Mouse (Mus musculus): Measurements from ENCODE around the gene Zmiz1. TPM values are rescaled to one million over a fixed set of nuclear protein-coding genes. Genes with fewer than 3 reads are reported as not detected.
A peak's percentile ranks its signal among the peaks of the same experiment; 100 is the strongest.

Gene Zmiz1
- polyA plus RNA-seq, 1 experiment from 2014 or later: 9.1 TPM

DNA sequence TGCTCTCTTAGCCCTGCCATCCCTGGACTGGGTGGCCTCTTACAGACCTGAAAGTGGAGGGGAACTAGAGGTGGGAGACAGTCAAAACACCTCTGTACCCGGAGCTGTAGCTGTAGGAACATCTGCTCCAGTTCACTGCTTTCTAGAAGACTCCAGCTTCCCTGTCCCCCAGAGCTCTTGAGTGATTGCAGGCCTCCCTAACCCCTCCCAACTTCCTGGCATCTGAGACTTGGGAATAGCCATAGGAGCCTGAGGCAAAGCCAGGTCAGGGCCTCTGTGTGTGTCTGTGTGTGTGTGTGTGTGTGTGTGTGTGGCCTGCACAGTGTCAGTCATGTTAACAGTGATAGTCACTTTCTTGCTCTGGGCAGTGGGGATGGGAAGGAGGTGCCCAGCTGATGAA lies 102.7 kb downstream of the Zmiz1 start:
- Histone ChIP-seq H3K27ac (no peak overlapping the region), H3K4me3 (no peak overlapping the region), H3K4me1 (peaks cover 54% of the 10 kb centered on the region), H3K9me3 (replicated peaks) (no peaks in the 10 kb centered on the region), H3K9ac (no peak overlapping the region), H3K27me3 (replicated peaks) (no peaks in the 10 kb centered on the region), H3K36me3 (peaks cover 36% of the 10 kb centered on the region), H3K4me2 (no peak overlapping the region)
- WGBS (ENCODE audit: insufficient replicate concordance): 42% methylated on average over 1 of the region's 1 CpGs
- no peak for ATAC-seq

- no peaks in the 10 kb centered on the region for H3K27me3 ChIP-seq (replicated peaks)
- 70% methylated on average over 4 of the region's 4 CpGs for WGBS (ENCODE audit: insufficient replicate concordance)
- no peak overlapping the region for H3K4me3 ChIP-seq
- peaks cover 54% of the 10 kb centered on the region for H3K4me1 ChIP-seq
- no peak overlapping the region for H3K4me2 ChIP-seq
- peaks cover 36% of the 10 kb centered on the region for H3K36me3 ChIP-seq
- H3K27ac ChIP-seq: no peak overlapping the region
- no peak for ATAC-seq
- H3K9me3 ChIP-seq (replicated peaks): no peaks in the 10 kb centered on the region
- no peak overlapping the region for H3K9ac ChIP-seq
These were observed 103.5 kb downstream of the Zmiz1 start for GRCm38 (mm10) chr14:25562447-25562846.

DNA sequence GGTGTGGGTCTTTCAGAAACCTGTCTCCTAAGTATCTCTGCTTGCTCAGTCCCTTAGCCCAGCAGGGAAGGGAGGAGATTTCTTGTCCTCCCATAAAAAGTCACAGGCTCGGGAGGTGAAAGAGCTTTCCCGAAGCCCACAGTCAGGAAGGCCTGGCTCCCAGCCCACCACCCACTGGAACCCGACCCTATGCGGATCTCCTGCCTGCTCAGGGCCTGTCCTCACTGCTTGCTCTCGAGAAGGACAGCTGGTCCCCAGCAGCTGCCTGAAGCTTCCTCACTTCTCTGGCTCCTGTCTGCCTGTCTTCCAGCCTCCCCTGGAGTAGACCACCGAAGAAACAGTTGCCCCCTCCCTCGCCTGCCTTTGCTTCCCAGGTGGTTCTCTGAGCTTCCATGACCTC lies 103.9 kb downstream of the Zmiz1 start:
- peaks cover 54% of the 10 kb centered on the region for H3K4me1 ChIP-seq

DNA sequence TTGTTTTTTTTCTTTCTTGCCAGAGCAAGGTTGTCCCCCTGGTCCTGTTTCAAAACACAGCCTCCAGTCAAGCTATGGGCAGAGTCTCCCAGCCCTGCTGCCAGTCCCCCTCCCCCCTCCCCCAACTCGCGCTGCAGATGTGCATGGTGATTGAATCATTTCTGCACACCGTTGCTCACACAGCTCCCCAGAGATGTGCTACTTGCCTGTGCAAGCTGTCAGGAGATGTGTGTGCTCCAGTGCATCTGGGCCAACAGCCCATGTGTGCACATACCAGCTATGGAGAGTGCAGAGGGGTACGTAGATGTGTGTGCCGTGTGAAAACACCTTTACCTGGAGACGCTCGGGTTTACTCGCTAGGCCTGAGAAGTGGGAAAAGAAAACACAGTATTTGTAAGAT lies 105.6 kb downstream of the Zmiz1 start:
- 78% methylated on average over 8 of the region's 8 CpGs for WGBS (ENCODE audit: insufficient replicate concordance)
- Histone ChIP-seq H3K9me3 (replicated peaks) (no peaks in the 10 kb centered on the region), H3K4me2 (no peak overlapping the region), H3K27me3 (replicated peaks) (no peaks in the 10 kb centered on the region), H3K36me3 (peaks cover 33% of the 10 kb centered on the region), H3K27ac (no peak overlapping the region), H3K4me1 (peaks cover 60% of the 10 kb centered on the region), H3K4me3 (no peak overlapping the region), H3K9ac (no peak overlapping the region)
- ATAC-seq: no peak

More for the DNA sequence above, 103.9 kb downstream of the Zmiz1 start:
- Histone ChIP-seq H3K9ac (no peak overlapping the region), H3K36me3 (peaks cover 36% of the 10 kb centered on the region), H3K27me3 (replicated peaks) (no peaks in the 10 kb centered on the region), H3K4me2 (no peak overlapping the region), H3K4me3 (no peak overlapping the region), H3K9me3 (replicated peaks) (no peaks in the 10 kb centered on the region), H3K27ac (no peak overlapping the region)
- WGBS (ENCODE audit: insufficient replicate concordance): 81% methylated on average over 7 of the region's 7 CpGs
- ATAC-seq: no peak

DNA sequence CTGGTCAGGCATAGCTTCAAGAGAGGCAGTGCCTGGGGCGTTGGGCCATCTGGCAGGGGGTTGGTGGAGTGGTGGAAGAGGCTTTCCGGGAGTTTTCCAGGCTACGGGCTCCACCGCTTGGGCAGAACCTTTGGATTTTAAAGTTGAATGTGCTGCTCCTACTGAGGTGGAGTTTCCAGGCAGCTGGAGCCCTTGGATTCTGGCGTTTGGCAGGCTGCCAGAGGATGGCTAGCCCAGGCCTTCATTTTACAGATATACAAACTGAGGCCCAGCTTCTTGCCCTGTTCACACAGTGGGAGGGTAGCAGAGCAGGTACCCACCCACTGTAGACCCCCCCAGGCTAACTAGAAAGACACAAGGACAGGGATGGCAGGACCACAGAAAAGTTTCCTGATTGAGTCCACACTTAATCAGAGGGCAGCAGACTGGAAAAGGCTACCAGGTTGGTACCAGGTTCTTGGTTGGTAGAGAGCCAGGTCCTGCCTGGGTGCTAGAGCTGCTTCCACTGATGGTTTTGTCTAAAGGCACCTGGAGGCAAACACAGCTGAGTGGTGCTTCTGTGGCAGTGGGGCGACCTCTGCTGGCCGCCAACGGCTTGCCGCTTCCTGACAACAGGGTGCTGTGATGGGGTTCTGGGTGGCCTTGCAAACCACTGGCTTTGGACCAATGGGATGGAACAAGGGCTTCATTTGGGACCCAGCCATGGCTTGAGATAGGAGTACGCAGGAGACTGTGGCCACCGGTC lies 106.5 kb downstream of the Zmiz1 start:
- Histone ChIP-seq H3K4me2 (no peak overlapping the region), H3K27ac (no peak overlapping the region), H3K9ac (no peak overlapping the region), H3K9me3 (replicated peaks) (no peaks in the 10 kb centered on the region), H3K4me3 (no peak overlapping the region), H3K27me3 (replicated peaks) (no peaks in the 10 kb centered on the region), H3K4me1 (peaks cover 51% of the 10 kb centered on the region), H3K36me3 (peaks cover 26% of the 10 kb centered on the region)
- 37% methylated on average over 11 of the region's 11 CpGs for WGBS (ENCODE audit: insufficient replicate concordance)
- ATAC-seq: peak; percentile 54

DNA sequence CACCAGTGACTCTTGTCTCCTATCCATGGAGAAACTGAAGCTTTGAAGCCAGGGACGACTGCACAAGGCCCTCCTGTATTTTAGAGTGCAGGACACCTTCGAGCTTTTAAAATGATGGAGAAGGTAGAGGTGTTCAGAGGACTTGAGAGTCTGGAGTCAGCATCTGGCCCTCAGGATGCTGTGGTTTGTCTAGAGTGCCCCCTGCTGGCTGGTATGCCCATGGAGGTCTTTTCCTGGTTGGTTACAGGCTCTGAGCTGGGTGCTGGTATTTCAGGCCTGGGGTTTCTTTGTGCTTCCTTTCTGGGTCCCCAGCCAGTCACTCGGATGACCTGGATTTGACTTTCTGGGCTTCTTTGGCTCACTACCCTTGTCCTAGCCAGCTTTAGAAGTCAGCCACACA lies 108.3 kb downstream of the Zmiz1 start:
- 41% methylated on average over 3 of the region's 3 CpGs for WGBS (ENCODE audit: insufficient replicate concordance)
- Histone ChIP-seq H3K27me3 (replicated peaks) (no peaks in the 10 kb centered on the region), H3K4me2 (peak overlapping the region; percentile 44), H3K4me3 (no peak overlapping the region), H3K36me3 (peaks cover 29% of the 10 kb centered on the region), H3K4me1 (peaks cover 37% of the 10 kb centered on the region), H3K27ac (peak overlapping the region; percentile 43; the same call in 1 of the 2 replicates), H3K9ac (no peak overlapping the region), H3K9me3 (replicated peaks) (no peaks in the 10 kb centered on the region)
- ATAC-seq: no peak

DNA sequence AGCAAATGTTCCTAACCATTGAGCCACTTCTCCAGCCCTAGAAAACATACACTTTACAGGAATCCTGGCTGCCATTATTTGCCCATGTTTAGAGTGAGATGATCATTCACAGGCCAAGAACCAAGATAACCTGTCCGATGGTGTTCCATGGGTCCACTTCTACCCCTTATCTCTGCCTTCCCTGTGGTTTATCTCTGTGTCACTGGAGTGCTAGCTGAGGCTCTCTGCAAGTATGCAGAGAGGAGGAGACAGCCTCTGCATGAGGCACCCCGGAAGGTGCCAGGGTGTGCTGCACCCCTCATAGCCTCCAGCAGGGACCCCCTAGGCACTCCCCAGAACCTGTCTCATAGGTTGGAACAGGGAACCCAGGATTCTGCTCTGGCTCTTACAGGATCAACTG lies 108.9 kb downstream of the Zmiz1 start:
- Histone ChIP-seq H3K36me3 (peaks cover 33% of the 10 kb centered on the region), H3K4me1 (peaks cover 35% of the 10 kb centered on the region), H3K27ac (peak overlapping the region; percentile 43; the same call in 1 of the 2 replicates), H3K27me3 (replicated peaks) (no peaks in the 10 kb centered on the region), H3K4me3 (no peak overlapping the region), H3K9ac (no peak overlapping the region), H3K4me2 (peak overlapping the region; percentile 44), H3K9me3 (replicated peaks) (no peaks in the 10 kb centered on the region)
- 21% methylated on average over 2 of the region's 2 CpGs for WGBS (ENCODE audit: insufficient replicate concordance)
- ATAC-seq: peak; percentile 85

GRCm38 (mm10) chr14:25574047-25574870 lies 115.3 kb downstream of the Zmiz1 start:
- peak; percentile 60 for ATAC-seq
- no peak overlapping the region for H3K27ac ChIP-seq
- 62% methylated on average over 16 of the region's 16 CpGs for WGBS (ENCODE audit: insufficient replicate concordance)

GRCm38 (mm10) chr14:25576642-25577041 lies 117.7 kb downstream of the Zmiz1 start:
- Histone ChIP-seq H3K4me1 (peaks cover 48% of the 10 kb centered on the region), H3K4me2 (no peak overlapping the region), H3K27ac (no peak overlapping the region; the same call in 1 of the 2 replicates), H3K4me3 (no peak overlapping the region), H3K9ac (no peak overlapping the region), H3K27me3 (replicated peaks) (no peaks in the 10 kb centered on the region), H3K36me3 (peaks cover 94% of the 10 kb centered on the region), H3K9me3 (replicated peaks) (no peaks in the 10 kb centered on the region)
- no peak for ATAC-seq
- WGBS (ENCODE audit: insufficient replicate concordance): 56% methylated on average over 3 of the region's 3 CpGs

More at GRCm38 (mm10) chr14:25574047-25574870, 115.3 kb downstream of the Zmiz1 start:
- Histone ChIP-seq H3K4me1 (peaks cover 48% of the 10 kb centered on the region), H3K9ac (no peak overlapping the region), H3K27me3 (replicated peaks) (no peaks in the 10 kb centered on the region), H3K36me3 (peaks cover 73% of the 10 kb centered on the region), H3K4me2 (no peak overlapping the region), H3K4me3 (no peak overlapping the region), H3K9me3 (replicated peaks) (no peaks in the 10 kb centered on the region)

DNA sequence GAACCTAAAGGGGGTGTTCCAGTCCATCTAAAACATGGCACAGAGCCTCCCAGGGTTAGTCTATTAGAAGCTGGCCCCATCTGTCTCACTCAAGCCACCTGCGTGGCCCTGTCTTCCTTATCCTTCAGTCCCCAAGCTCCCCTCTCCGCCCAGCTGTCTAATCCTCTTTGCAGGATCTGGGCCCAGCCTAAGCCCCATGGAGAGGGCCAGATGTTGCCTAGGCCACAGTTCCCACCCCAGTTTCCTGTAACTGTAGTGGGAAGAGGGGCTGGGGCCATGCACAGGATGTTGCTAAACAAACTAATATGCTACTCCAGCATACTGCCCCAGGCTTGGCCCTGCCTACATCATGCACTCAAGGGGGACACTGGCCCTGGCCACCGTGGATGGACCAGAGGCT lies 118.4 kb downstream of the Zmiz1 start:
- Histone ChIP-seq H3K9me3 (replicated peaks) (no peaks in the 10 kb centered on the region), H3K9ac (no peak overlapping the region), H3K36me3 (peaks cover 94% of the 10 kb centered on the region), H3K4me1 (peaks cover 48% of the 10 kb centered on the region), H3K4me2 (no peak overlapping the region), H3K4me3 (no peak overlapping the region), H3K27ac (no peak overlapping the region), H3K27me3 (replicated peaks) (no peaks in the 10 kb centered on the region)
- ATAC-seq: no peak
- 37% methylated on average over 3 of the region's 3 CpGs for WGBS (ENCODE audit: insufficient replicate concordance)

DNA sequence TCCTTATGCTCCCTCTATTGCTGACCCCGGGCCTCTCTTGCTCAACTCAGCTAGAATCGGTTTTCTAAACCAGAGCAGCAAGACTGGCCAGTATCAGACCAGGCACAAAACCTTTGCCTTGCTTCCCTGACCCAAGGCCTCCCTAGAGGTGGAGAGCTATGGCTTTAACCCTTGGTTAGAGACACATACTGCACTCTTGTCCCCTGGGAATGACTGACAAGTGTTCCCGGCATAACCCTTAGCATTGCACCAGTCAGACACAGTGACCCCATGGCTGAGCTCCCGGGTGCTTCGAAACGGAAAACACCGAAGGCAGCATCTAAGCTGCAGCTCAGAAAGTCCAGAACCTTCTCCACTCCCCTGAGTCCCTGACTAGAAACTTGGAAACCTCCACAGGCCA lies 120.6 kb downstream of the Zmiz1 start:
- no peak overlapping the region for H3K4me3 ChIP-seq
- H3K36me3 ChIP-seq: peaks cover 92% of the 10 kb centered on the region
- ATAC-seq: no peak
- H3K27me3 ChIP-seq (replicated peaks): no peaks in the 10 kb centered on the region
- H3K4me2 ChIP-seq: no peak overlapping the region
- H3K27ac ChIP-seq: no peak overlapping the region
- WGBS (ENCODE audit: insufficient replicate concordance): 86% methylated on average over 7 of the region's 7 CpGs
- H3K9ac ChIP-seq: no peak overlapping the region
- H3K9me3 ChIP-seq (replicated peaks): no peaks in the 10 kb centered on the region
- H3K4me1 ChIP-seq: peaks cover 41% of the 10 kb centered on the region

DNA sequence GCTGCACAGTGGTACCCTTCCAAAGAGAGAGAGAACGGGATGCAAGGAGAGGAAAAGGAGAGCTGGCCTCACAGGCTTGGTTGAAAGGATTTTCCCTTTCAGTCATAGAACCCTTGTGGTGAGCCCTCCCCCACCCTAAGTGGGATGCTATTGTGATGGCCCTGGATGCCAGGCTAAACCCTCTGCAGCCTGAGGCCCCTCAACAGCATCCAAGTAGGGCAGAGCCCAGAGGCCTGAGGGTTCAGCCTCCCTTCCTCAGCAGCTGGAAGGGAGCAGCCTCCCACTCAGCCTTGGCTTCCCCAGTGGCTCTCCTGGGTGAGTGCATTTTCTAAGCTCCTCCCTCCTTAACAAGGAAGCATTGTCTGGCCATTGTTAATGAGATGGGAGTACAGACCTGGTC lies 121.4 kb downstream of the Zmiz1 start:
- H3K4me1 ChIP-seq: peaks cover 36% of the 10 kb centered on the region
- 73% methylated on average over 1 of the region's 1 CpGs for WGBS (ENCODE audit: insufficient replicate concordance)
- no peak overlapping the region for H3K27ac ChIP-seq
- no peaks in the 10 kb centered on the region for H3K9me3 ChIP-seq (replicated peaks)
- no peaks in the 10 kb centered on the region for H3K27me3 ChIP-seq (replicated peaks)
- peaks cover 85% of the 10 kb centered on the region for H3K36me3 ChIP-seq
- no peak for ATAC-seq
- H3K4me2 ChIP-seq: no peak overlapping the region
- no peak overlapping the region for H3K9ac ChIP-seq
- no peak overlapping the region for H3K4me3 ChIP-seq
